Mouse (Mus musculus): ENCODE data around the gene Cela2a.
"Not testable (repeated sequence)": the region's sequence is repeated elsewhere in the genome, so short reads cannot be mapped to it uniquely, and the experiment has no call there.

The Cela2a gene

GRCm38 (mm10) chr4:141804105-141804504 lies 21.9 kb downstream of the Cela2a start:
- peak in 1 of 2 experiments; percentile 51 for DNase-seq (ENCODE audit: low spot score in 2 of 2)

GRCm38 (mm10) chr4:141797545-141797944 lies 28.4 kb downstream of the Cela2a start:
- no peak for DNase-seq (ENCODE audit: low spot score in 2 of 2)

GRCm38 (mm10) chr4:141796954-141797353 lies 29.0 kb downstream of the Cela2a start:
- no peak for DNase-seq (ENCODE audit: low spot score in 2 of 2)

DNA sequence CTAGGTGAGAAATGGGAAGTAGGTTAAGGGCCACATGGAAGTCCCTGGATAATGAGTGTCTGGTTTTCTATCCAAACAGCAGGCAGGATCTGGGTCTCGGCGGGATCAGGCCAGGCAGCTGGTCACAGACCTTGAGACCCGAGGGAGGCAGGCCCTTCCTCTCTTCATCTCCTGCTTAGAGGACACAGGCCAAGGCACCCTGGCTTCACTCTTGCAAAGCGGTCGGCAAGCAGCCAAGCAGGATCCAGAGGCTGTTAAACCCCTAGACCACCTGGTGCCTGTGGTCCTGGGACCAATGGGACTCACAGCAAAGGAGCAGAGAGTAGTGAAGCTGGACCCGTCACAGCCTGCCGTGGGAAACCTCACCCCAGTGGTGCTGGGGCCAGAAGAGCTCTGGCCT lies 29.6 kb downstream of the Cela2a start:
- no peak for DNase-seq (ENCODE audit: low spot score in 2 of 2)

GRCm38 (mm10) chr4:141794152-141794535 lies 31.8 kb downstream of the Cela2a start:
- no peak for DNase-seq (ENCODE audit: low spot score in 2 of 2)

DNA sequence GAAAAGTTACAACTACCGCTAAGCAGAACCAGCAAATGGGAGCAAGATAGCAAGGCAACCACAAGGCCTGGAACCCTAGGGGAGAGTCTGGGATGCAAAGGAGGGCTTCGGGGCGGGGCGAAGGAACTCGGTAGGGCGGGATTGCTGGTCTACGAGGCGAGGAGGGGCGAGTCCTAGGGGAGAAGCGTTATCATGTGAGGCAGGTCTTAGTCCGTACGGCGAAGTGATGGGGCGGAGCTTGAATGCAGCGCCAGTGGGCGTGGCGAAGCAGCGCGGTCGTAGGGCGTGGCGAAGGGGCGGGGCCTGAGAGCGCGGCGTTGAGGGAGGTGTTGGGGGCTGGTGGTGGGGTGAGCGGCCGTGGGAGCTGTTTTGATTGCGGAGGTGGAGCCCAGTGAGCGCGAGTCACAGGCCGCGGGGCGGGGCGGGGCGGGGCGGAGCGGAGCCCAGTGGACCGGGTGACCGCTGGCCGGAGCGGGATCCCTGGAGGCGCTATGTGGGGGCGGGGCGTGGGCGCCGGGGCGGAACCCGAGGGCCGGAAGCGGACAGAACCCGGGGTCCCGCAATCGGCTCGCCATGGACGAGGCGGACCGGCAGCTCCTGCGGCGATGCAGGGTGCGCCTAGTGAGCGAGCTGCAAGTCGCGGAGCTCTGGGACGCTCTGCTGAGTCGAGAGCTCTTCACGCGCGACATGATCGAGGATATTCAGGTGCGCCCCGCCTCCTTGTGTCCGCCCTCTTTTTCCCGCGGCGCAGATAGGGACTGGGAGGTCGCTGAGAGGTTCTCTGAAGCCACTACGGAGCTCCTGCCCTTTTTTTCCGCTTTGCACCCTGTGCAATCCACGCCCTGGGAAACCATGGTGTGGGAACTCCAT lies 32.4 kb downstream of the Cela2a start, which contains the start of gene Casp9:
Casp9 (plus strand) TSS at position 331 of the 870 bp plus-strand sequence.
- peak; percentile 99 for DNase-seq (ENCODE audit: low spot score in 2 of 2)

- no peak for DNase-seq (ENCODE audit: low spot score in 2 of 2)
Measured at GRCm38 (mm10) chr4:141792554-141793281, 33.2 kb downstream of the Cela2a start.

- no peak for DNase-seq (ENCODE audit: low spot score in 2 of 2)
Measured at GRCm38 (mm10) chr4:141791951-141792350, 34.0 kb downstream of the Cela2a start.

GRCm38 (mm10) chr4:141791486-141791885 lies 34.5 kb downstream of the Cela2a start:
- no peak for DNase-seq (ENCODE audit: low spot score in 2 of 2)

DNA sequence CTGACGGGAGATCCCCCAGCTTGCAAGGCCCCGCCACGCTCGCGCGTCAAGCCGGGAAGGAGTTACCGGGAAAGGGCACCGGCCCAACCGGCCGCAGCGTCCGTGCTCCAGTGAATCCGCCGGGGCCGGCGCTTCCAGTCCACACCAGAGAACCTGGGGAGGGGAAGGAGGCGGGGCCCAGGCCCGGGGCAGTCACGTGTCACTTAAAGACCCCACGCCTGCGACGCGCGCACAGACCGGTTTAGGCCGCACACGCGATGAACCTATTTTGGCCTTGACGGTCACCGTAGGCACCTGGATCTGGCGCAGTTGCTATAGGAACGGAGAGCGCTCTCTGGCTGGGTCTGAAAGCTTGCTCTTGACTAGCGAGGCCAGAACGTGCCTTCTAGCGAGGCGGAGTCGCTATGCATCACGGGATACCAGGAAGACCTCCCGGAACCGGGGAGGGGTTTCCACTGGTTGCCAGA lies 35.4 kb downstream of the Cela2a start, which contains the start of gene Dnajc16:
Dnajc16 (minus strand) TSS at position 408 of the 467 bp plus-strand sequence.
- peak; percentile 89 to 95 for DNase-seq (ENCODE audit: low spot score in 2 of 2)

GRCm38 (mm10) chr4:141789564-141790218 lies 36.3 kb downstream of the Cela2a start:
- no peak for DNase-seq (ENCODE audit: low spot score in 2 of 2)

DNA sequence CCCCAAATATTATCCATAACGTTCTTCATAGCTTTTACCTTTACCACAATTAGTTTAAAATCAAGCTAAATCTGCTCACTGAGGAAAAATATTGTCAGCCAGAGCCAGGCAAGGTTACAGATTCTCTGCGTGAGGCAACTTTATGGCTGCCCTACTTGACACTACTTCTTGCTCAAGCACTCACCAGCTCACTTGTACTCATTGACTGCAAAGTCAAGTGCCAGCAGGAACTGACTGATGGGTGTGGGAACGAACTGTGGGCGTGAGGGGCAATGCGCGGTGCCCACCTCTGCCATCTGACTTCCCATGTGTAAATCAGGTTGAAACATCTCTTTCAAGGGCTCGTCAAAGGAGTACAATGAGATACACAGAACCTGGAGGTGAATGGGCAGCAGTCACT lies 38.5 kb downstream of the Cela2a start:
- DNase-seq (ENCODE audit: low spot score in 2 of 2): no peak

DNA sequence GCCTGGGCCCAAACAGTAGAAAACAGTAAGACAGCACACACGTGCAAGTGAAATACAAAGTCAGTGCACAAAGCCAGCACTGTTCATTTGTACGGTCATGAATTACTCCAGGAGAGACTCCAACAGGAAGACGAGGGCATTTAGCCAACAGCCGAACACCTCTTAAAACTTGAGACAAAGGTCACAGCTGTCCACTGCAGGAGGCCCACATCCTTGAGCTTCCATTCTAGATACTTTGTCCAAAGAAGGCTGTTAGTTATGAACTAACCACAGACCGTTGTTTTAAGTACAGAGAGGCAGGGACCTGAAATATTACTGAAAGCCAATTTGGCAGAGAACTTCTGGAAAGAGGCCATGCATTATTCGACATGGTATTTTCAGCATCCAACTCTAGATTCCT lies 38.9 kb downstream of the Cela2a start:
- DNase-seq (ENCODE audit: low spot score in 2 of 2): no peak

DNA sequence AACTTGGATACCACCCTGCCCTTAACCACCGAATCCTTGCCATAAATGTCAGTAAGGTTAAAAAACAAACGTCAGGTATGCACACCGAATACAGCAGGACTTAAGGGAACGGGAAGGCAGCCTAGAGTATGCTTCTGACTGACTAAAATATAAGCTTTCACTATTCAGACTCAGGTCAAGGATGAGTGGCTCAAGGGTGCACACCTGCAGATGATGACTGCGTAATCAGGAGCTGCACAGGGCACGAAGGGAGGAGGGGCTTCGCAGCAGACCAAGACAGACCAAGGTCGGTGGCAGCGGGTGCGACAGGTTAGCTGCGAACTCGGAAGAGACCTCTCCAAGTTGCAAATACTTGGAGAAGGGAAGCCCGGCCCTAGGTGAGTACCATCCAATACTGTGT lies 39.8 kb downstream of the Cela2a start:
- no peak for DNase-seq (ENCODE audit: low spot score in 2 of 2)

DNA sequence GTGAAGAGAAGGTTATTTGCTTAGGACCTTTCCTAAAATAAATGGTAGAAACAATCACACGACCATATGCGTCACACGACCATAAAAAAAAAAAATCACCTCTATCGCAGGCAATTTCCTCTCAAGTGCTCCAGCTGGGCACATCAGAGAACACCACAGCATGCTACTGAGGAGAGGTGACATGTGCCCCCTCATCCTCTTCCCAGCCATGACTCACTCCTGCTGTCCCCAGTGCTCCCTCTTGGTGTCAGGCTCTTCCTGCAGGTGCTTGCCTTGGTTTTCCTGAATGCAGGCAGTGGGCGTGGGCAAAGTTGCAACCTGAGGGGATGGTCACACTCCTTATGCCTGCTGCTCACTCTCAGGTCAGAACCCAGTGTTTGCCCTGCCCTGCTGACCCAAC lies 41.1 kb downstream of the Cela2a start:
- DNase-seq (ENCODE audit: low spot score in 2 of 2): no peak

GRCm38 (mm10) chr4:141781201-141781985 lies 44.6 kb downstream of the Cela2a start:
- DNase-seq (ENCODE audit: low spot score in 2 of 2): no peak

DNA sequence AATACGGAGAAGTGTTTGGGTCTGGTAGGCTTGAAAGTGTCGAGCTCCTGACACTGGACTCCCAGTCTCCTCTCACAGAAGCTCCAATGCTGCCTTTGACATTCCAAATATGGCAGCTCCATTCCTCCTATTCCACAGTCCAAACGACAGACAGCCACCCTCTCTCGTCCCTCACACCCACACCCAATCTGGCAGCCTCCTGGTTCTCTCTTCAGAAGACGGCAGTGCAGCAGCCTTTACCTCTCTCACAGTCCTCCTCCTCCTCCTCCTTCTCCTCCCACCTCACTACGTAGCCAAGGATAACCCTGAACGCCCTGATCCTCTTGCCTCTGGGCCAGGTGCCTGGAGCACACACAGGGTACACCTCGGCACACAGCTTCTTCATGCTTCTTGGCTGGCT lies 46.1 kb downstream of the Cela2a start:
- no peak for DNase-seq (ENCODE audit: low spot score in 2 of 2)

DNA sequence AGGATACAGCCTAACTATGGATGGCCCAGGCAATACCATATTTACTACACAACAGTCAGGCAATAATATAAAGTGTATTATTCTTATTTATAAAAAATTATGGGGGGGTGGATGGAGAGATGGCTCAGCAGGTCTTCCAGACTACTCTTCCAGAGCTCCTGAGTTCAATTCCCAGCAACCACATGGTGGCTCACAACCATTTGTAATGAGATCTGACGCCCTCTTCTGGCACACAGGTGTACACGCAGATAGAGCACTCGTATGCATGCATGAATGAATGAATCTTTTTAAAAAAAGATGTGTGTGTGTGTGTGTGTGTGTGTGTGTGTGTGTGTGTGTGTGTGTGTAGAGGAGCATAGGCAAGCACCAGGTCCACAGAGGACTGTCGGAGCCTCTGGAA lies 52.9 kb downstream of the Cela2a start:
- DNase-seq (ENCODE audit: low spot score in 2 of 2): not testable (repeated sequence)

- no peak for DNase-seq (ENCODE audit: low spot score in 2 of 2)
Measured at GRCm38 (mm10) chr4:141771823-141772222, 54.1 kb downstream of the Cela2a start.

DNA sequence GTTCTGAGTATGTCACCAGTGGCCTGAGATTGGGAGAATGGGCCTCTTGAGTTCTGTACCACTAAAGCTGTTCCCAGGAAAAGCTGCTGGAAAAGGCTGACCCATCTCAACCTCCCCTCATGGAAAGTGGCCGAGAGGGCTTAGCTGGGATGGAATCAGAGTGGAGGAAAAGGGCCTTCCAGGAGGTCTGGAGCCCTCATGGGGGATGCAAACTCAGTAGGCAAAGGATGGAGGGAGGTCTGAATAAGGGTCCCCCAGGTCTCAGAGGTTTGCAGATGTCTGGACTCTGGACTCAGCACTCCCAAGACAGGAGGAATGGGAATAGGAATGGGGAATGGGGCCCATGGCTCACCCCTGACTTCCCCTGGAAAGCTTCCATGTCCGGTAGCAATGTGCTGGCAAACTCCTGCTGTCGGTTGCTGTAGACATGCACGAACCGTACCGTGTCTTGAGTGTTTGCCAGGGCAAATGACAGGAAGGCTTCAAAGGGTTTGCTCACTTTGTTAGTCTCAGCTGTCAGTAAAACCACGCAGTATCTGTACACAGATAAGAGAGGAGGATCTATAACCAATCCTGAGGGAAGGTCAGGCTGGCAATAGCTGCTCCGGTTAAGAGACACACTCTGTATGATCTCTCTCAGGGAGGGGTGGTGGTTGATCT lies 56.3 kb downstream of the Cela2a start:
- DNase-seq (ENCODE audit: low spot score in 2 of 2): no peak

Measured in spleen, postnatal 10 days (tissue).